Mouse (Mus musculus): ENCODE results near the gene Hsdl1. TPM values are rescaled to one million over a fixed set of nuclear protein-coding genes. Genes with fewer than 3 reads are reported as not detected.

Hsdl1 gene
- total and polyA plus RNA-seq, 2 experiments from 2014 or later, result 164 TPM

DNA sequence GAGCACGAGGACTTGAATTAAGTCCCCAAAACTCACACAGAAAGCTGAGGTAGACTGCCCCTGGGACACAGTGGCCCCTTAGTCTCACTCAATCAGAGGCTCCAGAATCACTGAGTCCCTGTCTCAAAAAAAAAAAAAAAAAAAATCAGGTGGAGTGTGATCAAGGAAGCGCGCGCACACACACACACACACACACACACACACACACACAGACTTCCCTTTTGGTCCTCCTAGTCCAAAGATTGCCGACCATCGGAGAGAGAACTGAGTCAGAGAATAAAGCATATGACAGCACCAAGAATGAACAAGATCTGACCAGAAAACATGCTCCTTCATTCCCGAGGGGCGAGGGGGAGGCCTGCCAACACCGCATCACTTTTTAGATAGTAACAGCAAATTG, 17.9 kb downstream of the Hsdl1 start:
- 78% methylated on average over 9 of the region's 9 CpGs for WGBS
- Histone ChIP-seq H3K27me3 (ENCODE audit: insufficient read depth, low read length) (no peaks in the 10 kb centered on the region), H3K4me1 (ENCODE audit: insufficient read depth, low read length) (peaks cover 6% of the 10 kb centered on the region; the same call in 1 of the 2 replicates), H3K4me2 (ENCODE audit: low read depth, low read length, poor library complexity, severe bottlenecking) (peak overlapping the region; percentile 86), H3K9me3 (ENCODE audit: low read length) (no peaks in the 10 kb centered on the region), H3K36me3 (ENCODE audit: insufficient read depth, low read length) (peaks cover 9% of the 10 kb centered on the region), H3K9ac (replicated peaks; ENCODE audit: low read length, poor library complexity, severe bottlenecking) (peak overlapping the region; percentile 78; the same call in 1 of the 2 replicates), H3K27ac (ENCODE audit: low read depth, low read length) (no peak overlapping the region), H3K4me3 (ENCODE audit: low read depth, low read length) (peak overlapping the region; percentile 79)
- no peak for TF ChIP-seq CTCF (IDR thresholded peaks at IDR 0.05)
- no peak for DNase-seq (ENCODE audit: low spot score)
- no peak for ATAC-seq (ENCODE audit: low FRiP score)

DNA sequence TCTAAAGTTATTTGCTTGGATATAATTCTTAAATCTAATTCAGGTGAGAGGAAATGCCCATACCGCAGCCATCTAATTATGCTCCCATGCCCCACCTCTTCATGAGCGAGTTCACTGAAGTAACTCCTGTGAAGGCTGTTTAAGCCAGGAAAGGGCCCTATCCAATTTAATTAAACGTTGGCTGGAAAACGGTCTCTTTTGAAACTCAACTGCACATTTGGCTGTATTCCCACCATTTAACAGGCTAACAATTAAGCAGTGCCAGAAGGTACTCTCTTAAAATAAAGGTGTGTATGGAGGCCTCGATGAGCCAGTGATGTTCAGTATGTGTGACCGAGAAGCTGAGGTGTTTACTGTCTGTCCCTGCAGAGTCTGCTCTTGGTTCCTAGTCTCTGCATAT, 19.1 kb downstream of the Hsdl1 start:
- Histone ChIP-seq H3K27me3 (ENCODE audit: insufficient read depth, low read length) (no peaks in the 10 kb centered on the region), H3K9ac (replicated peaks; ENCODE audit: low read length, poor library complexity, severe bottlenecking) (no peak overlapping the region), H3K27ac (ENCODE audit: low read depth, low read length) (no peak overlapping the region), H3K9me3 (ENCODE audit: low read length) (no peaks in the 10 kb centered on the region), H3K4me1 (ENCODE audit: insufficient read depth, low read length) (peaks cover 6% of the 10 kb centered on the region; the same call in 1 of the 2 replicates), H3K4me3 (ENCODE audit: low read depth, low read length) (no peak overlapping the region), H3K36me3 (ENCODE audit: insufficient read depth, low read length) (peaks cover 4% of the 10 kb centered on the region; the same call in 1 of the 2 replicates), H3K4me2 (ENCODE audit: low read depth, low read length, poor library complexity, severe bottlenecking) (no peak overlapping the region)
- TF ChIP-seq CTCF (IDR thresholded peaks at IDR 0.05), result no peak
- 71% methylated on average over 6 of the region's 6 CpGs for WGBS
- ATAC-seq (ENCODE audit: low FRiP score), result no peak
- peak; percentile 17 for DNase-seq (ENCODE audit: low spot score)

DNA sequence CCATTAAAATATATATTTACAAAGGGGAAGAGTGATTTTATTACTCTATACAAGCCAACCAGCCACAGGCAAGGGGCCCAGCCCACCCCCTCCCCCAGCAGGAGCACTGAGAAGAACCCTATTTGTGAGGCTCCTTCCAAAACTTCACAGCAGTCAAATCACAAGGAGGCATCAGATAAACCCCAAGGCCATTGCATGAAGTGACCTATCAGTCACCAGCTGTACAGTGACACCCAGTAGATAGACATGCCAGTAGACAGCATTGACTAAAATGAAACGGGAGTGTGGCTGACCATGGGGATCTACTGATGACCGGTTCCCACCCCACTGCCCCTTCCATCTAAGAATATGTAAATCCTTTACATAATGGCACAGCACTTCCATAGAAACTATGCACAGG, 22.0 kb downstream of the Hsdl1 start:
- TF ChIP-seq CTCF (IDR thresholded peaks at IDR 0.05), result no peak
- no peaks in the 10 kb centered on the region for H3K36me3 ChIP-seq (ENCODE audit: insufficient read depth, low read length)

DNA sequence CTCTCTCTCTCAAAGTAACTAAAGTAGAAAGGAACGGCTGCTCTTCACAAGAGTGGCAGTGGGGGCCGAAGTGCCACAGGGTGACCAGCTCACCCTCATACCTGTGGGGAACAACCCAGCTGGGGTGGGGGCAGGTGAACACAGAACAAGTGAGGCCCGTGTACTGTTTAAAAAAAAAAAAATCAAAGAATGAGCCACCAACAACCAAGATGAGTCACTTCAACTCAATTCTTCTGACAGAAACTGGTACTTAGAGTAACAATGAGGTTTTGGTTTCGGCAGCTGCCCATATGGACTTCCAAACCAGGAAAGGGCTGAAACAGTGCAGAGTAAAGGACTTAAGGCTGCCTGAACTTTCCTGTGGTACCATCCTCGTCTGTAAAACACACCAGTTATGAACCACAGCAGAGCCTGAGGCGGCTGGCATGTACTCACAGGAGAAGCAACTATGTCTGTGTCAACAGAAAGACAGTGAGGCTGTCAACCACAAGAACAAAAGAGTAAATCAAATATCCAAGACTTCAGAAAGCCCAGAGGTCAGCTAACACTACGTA, 26.3 kb downstream of the Hsdl1 start:
- ATAC-seq (ENCODE audit: low FRiP score) (no peak), DNase-seq (ENCODE audit: low spot score) (no peak)
- Histone ChIP-seq H3K9ac (replicated peaks; ENCODE audit: low read length, poor library complexity, severe bottlenecking) (no peak overlapping the region), H3K4me1 (ENCODE audit: insufficient read depth, low read length) (no peaks in the 10 kb centered on the region), H3K27ac (ENCODE audit: low read depth, low read length) (no peak overlapping the region), H3K4me3 (ENCODE audit: low read depth, low read length) (no peak overlapping the region), H3K4me2 (ENCODE audit: low read depth, low read length, poor library complexity, severe bottlenecking) (no peak overlapping the region), H3K27me3 (ENCODE audit: insufficient read depth, low read length) (no peaks in the 10 kb centered on the region), H3K9me3 (ENCODE audit: low read length) (no peaks in the 10 kb centered on the region), H3K36me3 (ENCODE audit: insufficient read depth, low read length) (peaks cover 27% of the 10 kb centered on the region)
- no peak for TF ChIP-seq CTCF (IDR thresholded peaks at IDR 0.05)
- WGBS, result 78% methylated on average over 7 of the region's 7 CpGs

More for the DNA sequence above, 22.0 kb downstream of the Hsdl1 start:
- no peak overlapping the region for H3K4me2 ChIP-seq (ENCODE audit: low read depth, low read length, poor library complexity, severe bottlenecking)
- DNase-seq (ENCODE audit: low spot score), result no peak
- no peak overlapping the region for H3K27ac ChIP-seq (ENCODE audit: low read depth, low read length)
- 79% methylated on average over 2 of the region's 2 CpGs for WGBS
- ATAC-seq (ENCODE audit: low FRiP score), result no peak
- H3K27me3 ChIP-seq (ENCODE audit: insufficient read depth, low read length), result no peaks in the 10 kb centered on the region
- H3K9ac ChIP-seq (replicated peaks; ENCODE audit: low read length, poor library complexity, severe bottlenecking), result no peak overlapping the region
- H3K4me3 ChIP-seq (ENCODE audit: low read depth, low read length), result no peak overlapping the region
- no peaks in the 10 kb centered on the region for H3K9me3 ChIP-seq (ENCODE audit: low read length)
- peaks cover 3% of the 10 kb centered on the region; the same call in 1 of the 2 replicates for H3K4me1 ChIP-seq (ENCODE audit: insufficient read depth, low read length)

DNA sequence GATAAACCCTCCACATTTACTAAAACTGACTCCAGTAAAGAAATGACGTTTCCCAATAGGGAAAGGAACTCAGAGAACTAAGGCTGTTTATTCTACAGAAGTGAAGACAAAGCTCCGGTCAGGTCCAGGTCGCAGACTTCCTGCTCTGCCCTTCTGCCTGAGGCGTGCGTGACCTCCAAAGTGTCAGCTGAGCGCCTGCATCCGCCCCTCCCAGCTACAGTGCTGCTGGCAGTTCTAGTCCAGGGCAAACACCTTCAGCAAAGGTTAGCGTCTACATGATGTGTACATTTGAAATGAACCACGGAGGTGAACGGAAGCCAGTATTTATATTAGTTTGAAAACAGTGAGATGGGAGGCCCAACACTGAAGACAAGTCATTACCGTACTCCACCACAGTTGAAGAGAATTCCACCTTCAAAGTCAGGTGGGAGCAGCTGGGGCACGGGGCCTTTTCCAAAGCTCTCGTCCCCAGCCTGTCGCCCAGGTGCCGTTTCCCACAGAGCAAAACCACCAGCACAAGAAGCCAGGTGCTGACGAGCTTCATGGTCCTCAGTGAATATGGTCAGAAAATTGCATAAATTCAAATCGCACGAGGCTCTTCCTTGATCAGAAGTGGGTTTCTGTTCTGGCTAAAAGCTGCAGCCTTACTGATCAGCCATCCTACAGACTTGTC, 27.8 kb downstream of the Hsdl1 start:
- H3K36me3 ChIP-seq (ENCODE audit: insufficient read depth, low read length), result peaks cover 39% of the 10 kb centered on the region
- no peaks in the 10 kb centered on the region for H3K9me3 ChIP-seq (ENCODE audit: low read length)
- no peak overlapping the region for H3K4me2 ChIP-seq (ENCODE audit: low read depth, low read length, poor library complexity, severe bottlenecking)
- H3K4me1 ChIP-seq (ENCODE audit: insufficient read depth, low read length), result no peaks in the 10 kb centered on the region
- WGBS, result 91% methylated on average over 18 of the region's 18 CpGs
- H3K9ac ChIP-seq (replicated peaks; ENCODE audit: low read length, poor library complexity, severe bottlenecking), result no peak overlapping the region
- DNase-seq (ENCODE audit: low spot score) (no peak), ATAC-seq (ENCODE audit: low FRiP score) (no peak)
- no peak overlapping the region for H3K27ac ChIP-seq (ENCODE audit: low read depth, low read length)
- H3K27me3 ChIP-seq (ENCODE audit: insufficient read depth, low read length), result no peaks in the 10 kb centered on the region
- TF ChIP-seq CTCF (IDR thresholded peaks at IDR 0.05), result no peak
- no peak overlapping the region for H3K4me3 ChIP-seq (ENCODE audit: low read depth, low read length)

DNA sequence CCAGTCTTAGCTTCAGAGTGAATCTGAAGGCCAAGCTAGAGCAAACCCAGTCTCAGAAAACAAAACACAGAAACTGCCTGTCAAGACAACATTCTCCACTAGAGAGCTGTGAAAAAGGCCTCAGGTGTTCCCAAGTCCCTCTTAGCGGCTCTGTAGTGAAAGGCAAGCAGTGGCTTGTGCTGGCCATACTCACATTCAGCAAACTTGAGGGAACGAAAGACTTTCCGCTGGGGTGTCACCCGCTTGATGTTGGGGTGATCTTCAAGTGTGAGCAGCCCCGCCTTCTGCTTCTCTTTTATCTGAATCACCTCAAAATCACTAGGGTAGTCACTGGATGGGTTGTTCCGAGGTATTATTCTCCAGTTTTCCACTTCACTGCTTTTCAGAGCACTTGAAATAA, 29.2 kb downstream of the Hsdl1 start:
- H3K4me2 ChIP-seq (ENCODE audit: low read depth, low read length, poor library complexity, severe bottlenecking), result no peak overlapping the region
- peaks cover 52% of the 10 kb centered on the region for H3K36me3 ChIP-seq (ENCODE audit: insufficient read depth, low read length)
- TF ChIP-seq CTCF (IDR thresholded peaks at IDR 0.05), result no peak
- H3K4me1 ChIP-seq (ENCODE audit: insufficient read depth, low read length), result no peaks in the 10 kb centered on the region
- H3K27me3 ChIP-seq (ENCODE audit: insufficient read depth, low read length), result no peaks in the 10 kb centered on the region
- no peak overlapping the region for H3K4me3 ChIP-seq (ENCODE audit: low read depth, low read length)
- DNase-seq (ENCODE audit: low spot score) (no peak), ATAC-seq (ENCODE audit: low FRiP score) (no peak)
- H3K9ac ChIP-seq (replicated peaks; ENCODE audit: low read length, poor library complexity, severe bottlenecking), result no peak overlapping the region
- WGBS, result 95% methylated on average over 6 of the region's 6 CpGs
- no peaks in the 10 kb centered on the region for H3K9me3 ChIP-seq (ENCODE audit: low read length)
- H3K27ac ChIP-seq (ENCODE audit: low read depth, low read length), result no peak overlapping the region
